Mouse (Mus musculus): ENCODE data around the gene C1rl. TPM values are rescaled to one million over a fixed set of nuclear protein-coding genes. Genes with fewer than 3 reads are reported as not detected.

Gene C1rl
- 3.5 and 4.1 TPM in 2 replicates for polyA plus RNA-seq (2015; fragmentation: Nextera tagmentation; extraction: Ambion mirVana)

GRCm38 (mm10) chr6:124492842-124493561 is at the start of gene C1rl:
Gene C1rl (plus strand): TSS chr6:124493113.

GRCm38 (mm10) chr6:124464305-124465271 is 28.3 kb upstream of the C1rl start, which contains the start of gene Clstn3:
Gene Clstn3 (minus strand): TSS chr6:124464794.

GRCm38 (mm10) chr6:124512355-124512836 is 19.5 kb downstream of the C1rl start, which contains the start of gene C1ra:
Gene C1ra (plus strand): TSS chr6:124512405.

GRCm38 (mm10) chr6:124542284-124542683 is 49.4 kb downstream of the C1rl start, which contains the start of gene C1s1:
Gene C1s1 (minus strand): TSS chr6:124542359.

Other genes with a start within 250 kb of the C1rl start
- 1.5 and 2.6 TPM in 2 replicates for gene Cd163, start 188.5 kb upstream of the C1rl start, polyA plus RNA-seq (2015; fragmentation: Nextera tagmentation; extraction: Ambion mirVana)
- gene Pex5, start 78.0 kb upstream of the C1rl start, polyA plus RNA-seq (2015; fragmentation: Nextera tagmentation; extraction: Ambion mirVana), result 21.6 and 26.3 TPM in 2 replicates
- 4.2 and 4.4 TPM in 2 replicates for gene Clstn3, start 28.3 kb upstream of the C1rl start, polyA plus RNA-seq (2015; fragmentation: Nextera tagmentation; extraction: Ambion mirVana)
- 11.5 and 15.6 TPM in 2 replicates for gene C1ra, start 19.3 kb downstream of the C1rl start, polyA plus RNA-seq (2015; fragmentation: Nextera tagmentation; extraction: Ambion mirVana)
- gene C1s1, start 49.2 kb downstream of the C1rl start, polyA plus RNA-seq (2015; fragmentation: Nextera tagmentation; extraction: Ambion mirVana), result 12.0 and 16.3 TPM in 2 replicates
- not detected in 2 replicates for gene C1rb, start 77.2 kb downstream of the C1rl start, polyA plus RNA-seq (2015; fragmentation: Nextera tagmentation; extraction: Ambion mirVana)
- gene C1s2, start 143.0 kb downstream of the C1rl start, polyA plus RNA-seq (2015; fragmentation: Nextera tagmentation; extraction: Ambion mirVana), result 0.05 TPM in 1 of 2 replicates, not detected in the other
- gene Lpcat3, start 169.9 kb downstream of the C1rl start, polyA plus RNA-seq (2015; fragmentation: Nextera tagmentation; extraction: Ambion mirVana), result 47.7 and 54.4 TPM in 2 replicates
- 167 and 173 TPM in 2 replicates for gene Emg1, start 219.1 kb downstream of the C1rl start, polyA plus RNA-seq (2015; fragmentation: Nextera tagmentation; extraction: Ambion mirVana)
- gene Phb2, start 219.2 kb downstream of the C1rl start, polyA plus RNA-seq (2015; fragmentation: Nextera tagmentation; extraction: Ambion mirVana), result 266 and 287 TPM in 2 replicates
- gene Ptpn6, start 245.6 kb downstream of the C1rl start, polyA plus RNA-seq (2015; fragmentation: Nextera tagmentation; extraction: Ambion mirVana), result 71.3 and 92.3 TPM in 2 replicates
- 145 and 183 TPM in 2 replicates for gene Grcc10, start 248.3 kb downstream of the C1rl start, polyA plus RNA-seq (2015; fragmentation: Nextera tagmentation; extraction: Ambion mirVana)

Measured in spleen, postnatal 0 days (tissue).